Comparison of ENCODE assay signal across 31 mouse cellular contexts in the genomic region with DNA sequence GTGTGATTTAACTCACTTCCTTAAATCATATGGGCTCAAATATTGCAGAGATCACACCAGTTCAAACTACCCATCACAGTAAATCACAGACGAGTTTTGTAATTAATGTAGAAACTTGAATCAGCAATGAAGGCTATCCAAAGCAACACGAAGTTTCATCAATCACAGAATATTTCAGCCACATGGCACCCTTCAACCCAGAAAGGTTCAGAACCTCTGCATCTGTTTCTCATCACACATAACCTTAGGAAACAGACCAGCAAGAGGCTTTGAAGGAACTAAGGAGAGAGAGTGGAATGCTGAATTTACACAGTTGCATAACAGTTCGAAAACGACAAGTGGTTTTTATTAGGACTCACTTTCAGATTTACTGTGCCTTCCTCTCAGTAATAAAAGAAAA.
A peak's percentile ranks its signal among the peaks of the same experiment; 100 is the strongest.
DNase-seq lines count a peak whose midpoint lies in the region; ATAC-seq lines count a peak whose summit lies in the region.
"Had no signal": no experiment of that assay in that cellular context is flagged by ENCODE, and none has a peak within 500 bp of the region (broad histone marks: within the 10 kb centered on the region; RNA-seq: fewer than 3 reads in every experiment).

No protein-coding gene starts in this region.

- H3K4me1 ChIP-seq in kidney, embryonic 16.5 days (ENCODE audit: insufficient read depth, low read length): no peaks in the 10 kb centered on the region
- no peaks in the 10 kb centered on the region for H3K4me1 ChIP-seq in embryonic facial prominence, embryonic 11.5 days (ENCODE audit: control insufficient read depth, insufficient read depth, low read length)
- H3K4me1 ChIP-seq in limb, embryonic 13.5 days: no peaks in the 10 kb centered on the region; the same call in 1 of the 2 replicates
- H3K4me1 ChIP-seq: forebrain, embryonic 12.5 days; heart, embryonic 15.5 days; hindbrain, embryonic 15.5 days; intestine, embryonic 15.5 days; liver, embryonic 12.5 days; megakaryocyte, embryonic 14.5 days; midbrain, embryonic 15.5 days; neural tube, embryonic 13.5 days; stomach, embryonic 15.5 days had no signal

- no peak overlapping the region for H3K4me2 ChIP-seq in kidney, embryonic 16.5 days (replicated peaks; ENCODE audit: low read depth, low read length)
- no peak overlapping the region for H3K4me2 ChIP-seq in embryonic facial prominence, embryonic 11.5 days (ENCODE audit: low read depth, low read length)
- no peak overlapping the region for H3K4me2 ChIP-seq in limb, embryonic 13.5 days (replicated peaks)
- H3K4me2 ChIP-seq: forebrain, embryonic 12.5 days; heart, embryonic 15.5 days; hindbrain, embryonic 15.5 days; intestine, embryonic 15.5 days; liver, embryonic 12.5 days; midbrain, embryonic 15.5 days; neural tube, embryonic 13.5 days; stomach, embryonic 15.5 days had no signal

- H3K9ac ChIP-seq in kidney, embryonic 16.5 days (replicated peaks; ENCODE audit: low read length): no peak overlapping the region
- H3K9ac ChIP-seq in embryonic facial prominence, embryonic 11.5 days (replicated peaks; ENCODE audit: low read length): no peak overlapping the region
- H3K9ac ChIP-seq in limb, embryonic 13.5 days: no peak overlapping the region
- H3K9ac ChIP-seq: forebrain, embryonic 12.5 days; heart, embryonic 15.5 days; hindbrain, embryonic 15.5 days; intestine, embryonic 15.5 days; liver, embryonic 12.5 days; midbrain, embryonic 15.5 days; neural tube, embryonic 13.5 days; stomach, embryonic 15.5 days had no signal

- no peak overlapping the region for H3K4me3 ChIP-seq in kidney, embryonic 16.5 days (ENCODE audit: low read length)
- H3K4me3 ChIP-seq in embryonic facial prominence, embryonic 11.5 days (ENCODE audit: low read depth, low read length): no peak overlapping the region
- H3K4me3 ChIP-seq in limb, embryonic 13.5 days: no peak overlapping the region
- H3K4me3 ChIP-seq: forebrain, embryonic 12.5 days; gastrocnemius, adult 2 months; heart, embryonic 15.5 days; hindbrain, embryonic 15.5 days; intestine, embryonic 15.5 days; liver, embryonic 12.5 days; megakaryocyte, embryonic 14.5 days; midbrain, embryonic 15.5 days; myocyte; neural tube, embryonic 13.5 days; stomach, embryonic 15.5 days had no signal

- WGBS in kidney, embryonic 16.5 days: 30% methylated on average over 4 of the region's 4 CpGs
- 35% methylated on average over 4 of the region's 4 CpGs for WGBS in embryonic facial prominence, embryonic 11.5 days
- WGBS in limb, embryonic 13.5 days: 12% methylated on average over 4 of the region's 4 CpGs

- no peak overlapping the region for H3K27ac ChIP-seq in kidney, embryonic 16.5 days (ENCODE audit: low read length)
- no peak overlapping the region for H3K27ac ChIP-seq in embryonic facial prominence, embryonic 11.5 days (replicated peaks; ENCODE audit: low read depth, low read length)
- no peak overlapping the region for H3K27ac ChIP-seq in limb, embryonic 13.5 days
- H3K27ac ChIP-seq: forebrain, embryonic 12.5 days; gastrocnemius, adult 2 months; heart, embryonic 15.5 days; hindbrain, embryonic 15.5 days; intestine, embryonic 15.5 days; liver, embryonic 12.5 days; midbrain, embryonic 15.5 days; neural tube, embryonic 13.5 days; stomach, embryonic 15.5 days had no signal

- no peaks in the 10 kb centered on the region for H3K27me3 ChIP-seq in kidney, embryonic 16.5 days (ENCODE audit: insufficient read depth, low read length)
- no peaks in the 10 kb centered on the region for H3K27me3 ChIP-seq in embryonic facial prominence, embryonic 11.5 days (ENCODE audit: control insufficient read depth, insufficient read depth, low read length)
- H3K27me3 ChIP-seq in limb, embryonic 13.5 days: no peaks in the 10 kb centered on the region
- H3K27me3 ChIP-seq: CH12.LX; forebrain, embryonic 12.5 days; heart, embryonic 15.5 days; hindbrain, embryonic 15.5 days; intestine, embryonic 15.5 days; liver, embryonic 12.5 days; megakaryocyte, embryonic 14.5 days; midbrain, embryonic 15.5 days; neural tube, embryonic 13.5 days; Patski; stomach, embryonic 15.5 days had no signal

- no peaks in the 10 kb centered on the region for H3K36me3 ChIP-seq in kidney, embryonic 16.5 days (ENCODE audit: insufficient read depth, low read length)
- H3K36me3 ChIP-seq in embryonic facial prominence, embryonic 11.5 days (replicated peaks; ENCODE audit: control insufficient read depth, insufficient read depth, low read depth, low read length): no peaks in the 10 kb centered on the region
- H3K36me3 ChIP-seq in limb, embryonic 13.5 days: no peaks in the 10 kb centered on the region
- H3K36me3 ChIP-seq: forebrain, embryonic 12.5 days; G1E; heart, embryonic 15.5 days; hindbrain, embryonic 15.5 days; intestine, embryonic 15.5 days; liver, embryonic 12.5 days; midbrain, embryonic 15.5 days; neural tube, embryonic 13.5 days; stomach, embryonic 15.5 days had no signal

- H3K9me3 ChIP-seq in kidney, embryonic 16.5 days (ENCODE audit: low read length): no peaks in the 10 kb centered on the region
- H3K9me3 ChIP-seq in embryonic facial prominence, embryonic 11.5 days (replicated peaks; ENCODE audit: control insufficient read depth, low read length): no peaks in the 10 kb centered on the region
- H3K9me3 ChIP-seq in limb, embryonic 13.5 days: no peaks in the 10 kb centered on the region
- H3K9me3 ChIP-seq: forebrain, embryonic 12.5 days; heart, embryonic 15.5 days; hindbrain, embryonic 15.5 days; intestine, embryonic 15.5 days; liver, embryonic 12.5 days; megakaryocyte, embryonic 14.5 days; midbrain, embryonic 15.5 days; neural tube, embryonic 13.5 days; stomach, embryonic 15.5 days had no signal

- DNase-seq in kidney, postnatal 36 days: no peak
- peak; percentile 77 for DNase-seq in embryo, embryonic 10.5 days (ENCODE audit: low spot score)
- peak; percentile 83 for DNase-seq in embryonic facial prominence, embryonic 11.5 days (ENCODE audit: low spot score)
- no peak for DNase-seq in urinary bladder, postnatal 14 days (ENCODE audit: low spot score)
- no peak for DNase-seq in urinary bladder, postnatal 4 days (ENCODE audit: low spot score in 2 of 2)
- DNase-seq: B cell, adult 2 months; cerebellum, adult 11 months; cerebellum, postnatal 10 days; gastrocnemius, adult 2 months; heart, postnatal 36 days; left cerebral cortex, postnatal 4 days; lung, adult 18-20 months; lung, postnatal 14 days; right cerebral cortex, postnatal 4 days; thymus, postnatal 25 days had no signal

- ATAC-seq in kidney, embryonic 16.5 days (ENCODE audit: low FRiP score, low TSS enrichment): peak; percentile 63; the same call in 1 of the 2 replicates
- 0 out of 2 replicates have a peak, but pooled peaks have one; percentile 48 for ATAC-seq in embryonic facial prominence, embryonic 11.5 days (replicated peaks; ENCODE audit: insufficient number of reproducible peaks, low FRiP score, low TSS enrichment, low read depth)
- ATAC-seq in limb, embryonic 13.5 days (ENCODE audit: low FRiP score, low read depth): peak; percentile 61; the same call in 1 of the 2 replicates
- no peak for ATAC-seq in megakaryocyte, adult 5-6 weeks (ENCODE audit: poor library complexity, severe bottlenecking)
- ATAC-seq: intestine, embryonic 15.5 days; liver, embryonic 12.5 days; midbrain, embryonic 15.5 days; Patski had no signal

Comparison
In these comparisons a context has a peak if more than half of its experiments do, and no peak if none do; other contexts are left out.
1. DNase-seq: peak in embryo, embryonic 10.5 days (single experiment) and embryonic facial prominence, embryonic 11.5 days (single experiment); none in kidney, postnatal 36 days (0 of 2), urinary bladder, postnatal 14 days (single experiment) and urinary bladder, postnatal 4 days (0 of 2).